ENCODE assay signal across 27 mouse cellular contexts in genomic region chr13:25177835-25178234, GRCm38 (mm10).
"Had no signal": no experiment of that assay in that cellular context is flagged by ENCODE, and none has a peak within 500 bp of the region (broad histone marks: within the 10 kb centered on the region; RNA-seq: fewer than 3 reads in every experiment).

No protein-coding gene starts in this region.

- H3K9me3 ChIP-seq: heart, embryonic 12.5 days; heart, embryonic 15.5 days; hindbrain, embryonic 10.5 days; hindbrain, embryonic 12.5 days; kidney, embryonic 15.5 days; limb, embryonic 13.5 days; limb, embryonic 15.5 days; liver, embryonic 12.5 days had no signal

- H3K4me1 ChIP-seq: hindbrain, embryonic 10.5 days; hindbrain, embryonic 12.5 days; kidney, embryonic 15.5 days; limb, embryonic 13.5 days; limb, embryonic 15.5 days; liver, embryonic 12.5 days had no signal

- DNase-seq: gastrocnemius, adult 2 months; gastrocnemius, postnatal 10 days; gastrocnemius, postnatal 25 days; heart, postnatal 14 days; heart, postnatal 4 days; kidney, adult 11 months; kidney, adult 2 months; kidney, adult 9 months; kidney, postnatal 14 days; kidney, postnatal 36 days; layer of hippocampus, adult 9-11 months; layer of hippocampus, postnatal 36 days; left cerebral cortex, postnatal 4 days; lung, adult 18-20 months had no signal

- H3K9ac ChIP-seq: heart, embryonic 12.5 days; heart, embryonic 15.5 days; hindbrain, embryonic 12.5 days; hindbrain, embryonic 14.5 days; kidney, embryonic 15.5 days; limb, embryonic 13.5 days; limb, embryonic 15.5 days; liver, embryonic 12.5 days; liver, embryonic 14.5 days had no signal

- ATAC-seq: hindbrain, embryonic 16.5 days; inflammation-experienced regulatory T-cells, adult 6 months; liver, embryonic 12.5 days had no signal

- H3K36me3 ChIP-seq: heart, embryonic 12.5 days; heart, embryonic 15.5 days; hindbrain, embryonic 10.5 days; hindbrain, embryonic 12.5 days; kidney, embryonic 15.5 days; limb, embryonic 13.5 days; limb, embryonic 15.5 days; liver, embryonic 12.5 days had no signal

- H3K4me3 ChIP-seq: gastrocnemius, adult 2 months; heart, embryonic 12.5 days; heart, embryonic 15.5 days; hindbrain, embryonic 10.5 days; hindbrain, embryonic 12.5 days; kidney, embryonic 15.5 days; limb, embryonic 13.5 days; limb, embryonic 15.5 days; liver, embryonic 12.5 days had no signal

- H3K4me2 ChIP-seq: heart, embryonic 12.5 days; heart, embryonic 15.5 days; hindbrain, embryonic 12.5 days; hindbrain, embryonic 14.5 days; kidney, embryonic 15.5 days; limb, embryonic 13.5 days; limb, embryonic 15.5 days; liver, embryonic 12.5 days had no signal

- H3K27ac ChIP-seq: gastrocnemius, adult 2 months; hindbrain, embryonic 10.5 days; hindbrain, embryonic 12.5 days; hindbrain, embryonic 14.5 days; kidney, embryonic 15.5 days; kidney, postnatal 0 days; limb, embryonic 13.5 days; limb, embryonic 15.5 days; liver, embryonic 12.5 days; liver, embryonic 14.5 days had no signal

- H3K27me3 ChIP-seq: heart, embryonic 12.5 days; heart, embryonic 15.5 days; hindbrain, embryonic 12.5 days; kidney, embryonic 15.5 days; limb, embryonic 13.5 days; limb, embryonic 15.5 days; liver, embryonic 12.5 days had no signal
